Mouse (Mus musculus): ENCODE data around the gene Ctss.

DNA sequence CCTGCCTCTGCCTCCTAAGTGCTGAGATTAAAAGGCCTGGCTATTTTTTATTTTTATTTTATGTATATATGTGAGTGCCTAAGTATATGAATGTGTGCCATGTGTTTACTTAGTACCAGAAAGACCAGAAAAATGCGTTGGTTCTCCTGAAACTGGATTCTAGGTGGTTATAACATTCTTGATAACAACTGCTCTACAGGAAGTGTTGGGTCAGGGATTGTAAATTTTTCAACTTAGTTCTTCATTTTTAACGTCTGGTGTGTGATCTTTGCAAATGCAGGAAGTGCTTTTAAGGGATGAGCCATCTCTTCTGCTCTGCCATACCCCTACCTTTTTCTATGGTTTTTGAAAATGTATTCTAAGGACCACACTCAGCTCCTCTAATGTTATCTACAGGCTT is 40.2 kb upstream of the Ctss start:
- no peak for TF ChIP-seq USF1 (IDR thresholded peaks at IDR 0.05; ENCODE audit: low read depth)
- no peak for TF ChIP-seq POLR2A (IDR thresholded peaks at IDR 0.05; ENCODE audit: insufficient read length, low read depth)
- TF ChIP-seq E2F4 (IDR thresholded peaks at IDR 0.05; ENCODE audit: insufficient read depth) = no peak
